Mouse (Mus musculus) megakaryocyte-erythroid progenitor cell, adult 5-6 weeks (primary cell): ENCODE data around the gene Rpl11. TPM values are rescaled to one million over a fixed set of nuclear protein-coding genes. Genes with fewer than 3 reads are reported as not detected.
"Not testable (repeated sequence)": the region's sequence is repeated elsewhere in the genome, so short reads cannot be mapped to it uniquely, and the experiment has no call there.

ENCODE experiments used
- ATAC-seq: replicated peaks from 2 replicates; pipeline ENCODE4 v1.8.0; 2016; ENCODE audit warnings: mild to moderate bottlenecking, inconsistent platforms; ENCODE audit not compliant: severe bottlenecking, poor library complexity, low FRiP score, low TSS enrichment
- total RNA-seq, 2 experiments: library from RNA; stranded (forward) in 1 of 2; stranded (reverse) in 1 of 2; fragments of 200-1000, 215-1000 nt in 1 of 2; fragments of >200 nt in 1 of 2; fragmentation: Nextera tagmentation in 1 of 2; gene quantifications; 2 replicates each; pipeline ENCODE4 v1.2.3; 2014 to 2017

The Rpl11 gene
- total RNA-seq (2014; fragmentation: Nextera tagmentation) (1,812 and 1,837 TPM in 2 replicates), total RNA-seq (2017) (1,215 and 1,345 TPM in 2 replicates)

DNA sequence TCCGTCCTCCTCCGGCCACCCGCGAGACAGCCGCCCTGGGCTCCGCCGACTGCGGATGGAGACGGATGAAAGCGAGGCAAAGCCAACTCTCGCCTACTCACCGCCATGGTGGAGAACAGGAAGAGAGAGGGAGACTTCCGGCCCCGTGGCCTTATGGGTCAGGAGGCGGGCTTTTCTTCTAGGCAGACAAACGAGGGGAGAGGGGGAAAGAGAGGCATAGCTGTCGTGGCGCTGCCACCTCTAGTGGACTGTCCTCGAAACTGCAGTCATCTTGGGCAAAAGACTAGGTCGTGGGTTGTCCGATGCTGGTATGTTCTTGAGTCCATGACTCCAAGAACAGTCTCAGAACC is at the start of gene Rpl11:
Gene Rpl11 (minus strand): TSS at position 182 of the 350 bp plus-strand sequence.
- ATAC-seq = peak; percentile 95

DNA sequence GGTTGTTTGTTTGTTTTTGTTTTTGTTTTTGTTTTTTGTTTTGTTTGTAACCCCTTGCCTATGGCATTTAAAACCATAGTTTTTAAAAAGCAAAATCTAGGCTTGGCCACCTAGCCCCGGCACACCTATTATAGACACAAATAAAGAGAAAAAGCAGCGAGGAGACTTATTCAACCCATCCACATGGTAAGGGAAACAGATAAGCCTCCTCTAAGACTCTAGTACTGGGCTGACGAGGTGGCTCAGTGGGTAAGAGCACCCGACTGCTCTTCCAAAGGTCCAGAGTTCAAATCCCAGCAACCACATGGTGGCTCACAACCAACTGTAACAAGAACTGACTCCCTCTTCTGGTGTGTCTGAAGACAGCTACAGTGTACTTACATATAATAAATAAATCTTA is 48.5 kb upstream of the Rpl11 start:
- not testable (repeated sequence) for ATAC-seq

- no peak for ATAC-seq
Measured at GRCm38 (mm10) chr4:136100396-136101070, 47.3 kb upstream of the Rpl11 start.

GRCm38 (mm10) chr4:136098446-136098845 is 45.2 kb upstream of the Rpl11 start:
- ATAC-seq = no peak

- no peak for ATAC-seq
Measured at GRCm38 (mm10) chr4:136096446-136097113, 43.4 kb upstream of the Rpl11 start.

DNA sequence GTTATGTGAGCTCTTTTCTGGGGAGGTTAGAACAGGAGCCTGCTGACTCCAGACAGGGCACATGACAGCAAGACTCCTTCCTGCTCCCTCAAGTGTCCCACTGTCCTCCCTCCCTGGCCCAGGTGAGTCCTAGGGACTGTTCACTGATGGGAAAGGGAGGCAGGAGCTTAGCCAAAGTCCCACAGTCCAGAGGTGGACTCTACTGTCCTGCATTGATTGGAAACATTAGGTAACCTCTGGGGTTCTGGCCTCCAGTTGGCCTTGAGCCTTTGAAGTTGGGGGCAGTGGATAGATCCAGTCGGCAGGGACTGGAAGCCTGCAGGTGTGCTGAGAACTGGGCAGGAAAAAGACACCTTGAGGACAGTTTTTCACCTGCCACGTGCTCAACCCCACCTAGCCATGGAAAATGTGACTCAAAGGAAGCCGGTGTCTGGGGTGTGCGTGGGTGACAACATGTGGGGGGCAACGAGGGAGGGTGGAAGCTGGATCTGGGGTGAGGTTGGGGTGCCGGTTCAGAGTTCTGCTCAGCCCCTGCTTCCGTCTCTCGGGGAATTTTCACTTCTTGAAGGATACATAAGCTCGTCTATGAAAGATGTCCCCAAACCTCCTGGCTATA is 42.4 kb upstream of the Rpl11 start:
- ATAC-seq = no peak

DNA sequence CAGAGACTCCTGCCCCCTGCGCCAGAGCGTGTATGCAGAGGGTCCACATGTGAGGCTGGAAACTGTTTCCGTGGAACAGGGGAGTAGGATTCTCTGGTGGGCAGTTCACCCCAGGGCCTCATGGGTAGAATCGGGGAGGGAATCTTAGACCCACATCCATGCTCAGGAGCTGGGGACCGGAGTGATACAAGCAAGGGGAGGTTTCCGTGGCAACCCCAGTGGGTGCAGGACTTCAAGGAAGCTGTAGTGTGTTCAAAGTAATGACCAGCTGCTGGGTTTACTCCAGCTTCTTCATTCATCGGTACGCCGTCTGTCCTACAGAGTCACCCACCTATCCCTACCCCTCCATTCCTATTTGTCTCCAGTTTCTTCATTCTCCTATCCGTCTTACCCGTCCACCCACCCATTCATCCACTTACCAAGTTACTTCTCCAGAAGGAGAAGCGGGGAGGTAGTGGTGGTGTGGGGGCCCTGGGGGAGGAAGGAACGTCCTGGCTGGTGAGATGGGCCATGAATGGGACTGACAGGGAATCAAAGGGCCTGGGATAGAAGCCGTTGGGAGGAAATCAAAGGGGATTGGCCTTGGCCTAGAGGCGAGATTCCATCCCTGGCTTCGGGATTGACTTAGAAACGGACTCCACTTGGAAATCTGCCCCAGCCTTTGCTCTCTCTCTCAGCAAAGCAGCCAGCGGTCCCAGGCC is 41.4 kb upstream of the Rpl11 start:
- ATAC-seq = no peak

DNA sequence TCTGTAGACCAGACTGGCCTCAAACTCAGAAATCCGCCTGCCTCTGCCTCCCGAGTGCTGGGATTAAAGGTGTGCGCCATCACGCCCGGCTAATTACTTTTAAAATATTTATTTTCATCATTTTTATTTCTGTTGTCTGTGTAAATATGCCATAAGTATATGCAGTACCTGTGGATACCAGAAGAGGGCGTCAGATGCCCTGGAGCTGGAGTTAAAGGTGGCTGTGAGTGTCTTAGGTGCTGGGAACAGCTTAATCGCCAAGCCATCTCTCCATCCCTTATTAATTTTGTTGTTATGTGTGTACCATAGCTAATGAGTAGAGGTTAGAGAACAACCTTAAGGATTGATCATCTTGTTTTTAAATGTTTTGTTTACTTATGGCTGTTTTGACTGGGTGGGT is 39.3 kb upstream of the Rpl11 start:
- no peak for ATAC-seq

GRCm38 (mm10) chr4:136091346-136091745 is 38.1 kb upstream of the Rpl11 start:
- ATAC-seq = no peak

- no peak for ATAC-seq
Measured at GRCm38 (mm10) chr4:136089748-136090583, 36.7 kb upstream of the Rpl11 start.

- ATAC-seq = no peak
Measured at GRCm38 (mm10) chr4:136088971-136089747, 35.9 kb upstream of the Rpl11 start.

- ATAC-seq = no peak
Measured at GRCm38 (mm10) chr4:136088364-136088763, 35.1 kb upstream of the Rpl11 start.

GRCm38 (mm10) chr4:136087261-136087660 is 34.0 kb upstream of the Rpl11 start:
- ATAC-seq = no peak

GRCm38 (mm10) chr4:136084840-136085239 is 31.6 kb upstream of the Rpl11 start:
- no peak for ATAC-seq

- no peak for ATAC-seq
Measured at GRCm38 (mm10) chr4:136083269-136084105, 30.3 kb upstream of the Rpl11 start.

DNA sequence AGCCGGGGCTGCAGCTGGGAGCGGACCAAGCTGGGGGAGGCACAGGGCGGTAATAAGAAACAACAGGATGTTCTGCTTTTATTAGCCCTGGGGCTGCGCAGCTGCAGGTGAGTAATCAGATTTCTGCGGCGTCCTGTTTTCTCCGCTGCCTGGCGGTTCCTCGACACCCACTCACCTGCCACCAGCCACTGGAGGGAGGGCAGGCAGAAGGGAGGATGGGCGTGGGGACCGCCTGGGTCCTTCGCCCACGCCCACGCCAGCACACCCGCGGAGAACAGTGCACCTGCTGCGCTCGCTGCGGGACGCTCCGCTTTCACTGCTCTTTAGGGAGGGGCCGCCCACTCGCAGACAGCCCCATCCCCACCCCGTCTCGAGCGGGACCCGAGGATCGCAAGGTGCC is 28.5 kb upstream of the Rpl11 start:
- ATAC-seq = no peak

- no peak for ATAC-seq
Measured at GRCm38 (mm10) chr4:136078649-136079048, 25.4 kb upstream of the Rpl11 start.
